Mouse (Mus musculus): Measurements from ENCODE around the gene Slmap.
"Not testable (repeated sequence)": the region's sequence is repeated elsewhere in the genome, so short reads cannot be mapped to it uniquely, and the experiment has no call there.

DNA sequence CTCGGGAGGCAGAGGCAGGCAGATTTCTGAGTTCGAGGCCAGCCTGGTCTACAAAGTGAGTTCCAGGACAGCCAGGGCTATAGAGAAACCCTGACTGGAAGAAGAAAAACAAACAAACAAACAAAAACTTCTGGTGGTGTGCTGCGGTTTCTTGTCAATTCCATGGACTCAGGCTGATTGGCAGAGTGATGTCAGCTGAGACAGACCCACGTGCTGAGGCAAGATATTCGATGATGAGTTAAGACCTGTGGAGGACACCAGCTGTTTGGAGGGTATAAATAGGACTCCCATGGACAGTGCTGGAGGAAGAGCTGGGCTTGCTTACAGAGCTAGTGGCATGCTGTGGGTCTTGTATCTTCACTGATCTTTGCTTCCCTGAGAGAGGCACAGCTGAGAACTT, 38.8 kb upstream of the Slmap start, which contains the start of gene Dennd6a:
- TF ChIP-seq CTCF (IDR thresholded peaks at IDR 0.05); EP300 (IDR thresholded peaks at IDR 0.05; ENCODE audit: insufficient read depth, low read depth, low read length); POLR2A (IDR thresholded peaks at IDR 0.05; ENCODE audit: insufficient read depth, low read depth, low read length): not testable (repeated sequence)

Data from heart, adult 2 months (tissue).